Mouse (Mus musculus): ENCODE measurements around the gene Plekhh3. TPM values are rescaled to one million over a fixed set of nuclear protein-coding genes. Genes with fewer than 3 reads are reported as not detected.
A peak's percentile ranks its signal among the peaks of the same experiment; 100 is the strongest.

Gene Plekhh3
- polyA plus RNA-seq, 1 experiment from 2014 or later, result 6.2 TPM

- Histone ChIP-seq H3K9me3 (replicated peaks; ENCODE audit: control insufficient read depth, low read length) (no peaks in the 10 kb centered on the region), H3K4me1 (ENCODE audit: control insufficient read depth, insufficient read depth, low read length) (peaks cover 34% of the 10 kb centered on the region), H3K36me3 (ENCODE audit: control insufficient read depth, insufficient read depth, low read length) (no peaks in the 10 kb centered on the region), H3K27me3 (ENCODE audit: control insufficient read depth, insufficient read depth, low read length) (peaks cover 40% of the 10 kb centered on the region), H3K4me2 (peak overlapping the region; percentile 64), H3K9ac (ENCODE audit: low read depth, low read length) (no peak overlapping the region), H3K27ac (ENCODE audit: low read depth, low read length) (no peak overlapping the region), H3K4me3 (ENCODE audit: low read depth, low read length) (peak overlapping the region; percentile 38)
- no peak for ATAC-seq (replicated peaks; ENCODE audit: insufficient number of reproducible peaks, low FRiP score, low TSS enrichment)
- WGBS (ENCODE audit: insufficient replicate concordance), result 1% methylated on average over 25 of the region's 25 CpGs
Measured at GRCm38 (mm10) chr11:101176117-101176691, 5.1 kb upstream of the Plekhh3 start.

- Histone ChIP-seq H3K4me3 (ENCODE audit: low read depth, low read length) (peak overlapping the region; percentile 38), H3K9me3 (replicated peaks; ENCODE audit: control insufficient read depth, low read length) (no peaks in the 10 kb centered on the region), H3K9ac (ENCODE audit: low read depth, low read length) (no peak overlapping the region), H3K36me3 (ENCODE audit: control insufficient read depth, insufficient read depth, low read length) (no peaks in the 10 kb centered on the region), H3K4me2 (peak overlapping the region; percentile 64), H3K27me3 (ENCODE audit: control insufficient read depth, insufficient read depth, low read length) (peaks cover 40% of the 10 kb centered on the region), H3K4me1 (ENCODE audit: control insufficient read depth, insufficient read depth, low read length) (peaks cover 34% of the 10 kb centered on the region), H3K27ac (ENCODE audit: low read depth, low read length) (no peak overlapping the region)
- ATAC-seq (replicated peaks; ENCODE audit: insufficient number of reproducible peaks, low FRiP score, low TSS enrichment), result no peak
- WGBS (ENCODE audit: insufficient replicate concordance), result 13% methylated on average over 11 of the region's 11 CpGs
Measured at GRCm38 (mm10) chr11:101175636-101176116, 4.5 kb upstream of the Plekhh3 start.

GRCm38 (mm10) chr11:101174851-101175628 lies 3.9 kb upstream of the Plekhh3 start, which contains the start of gene Ccr10:
TSS of gene Ccr10 (minus strand) at chr11:101175443.
- no peak within 1 kb of the TSS for H3K27ac ChIP-seq (ENCODE audit: low read depth, low read length)
- no peaks in the 10 kb centered on the region for H3K36me3 ChIP-seq (ENCODE audit: control insufficient read depth, insufficient read depth, low read length)
- no peaks in the 10 kb centered on the region for H3K9me3 ChIP-seq (replicated peaks; ENCODE audit: control insufficient read depth, low read length)
- H3K27me3 ChIP-seq (ENCODE audit: control insufficient read depth, insufficient read depth, low read length), result peaks cover 43% of the 10 kb centered on the region
- H3K9ac ChIP-seq (ENCODE audit: low read depth, low read length), result peak within 1 kb of the TSS; percentile 18; the same call in 1 of the 2 replicates
- peak within 1 kb of the TSS; percentile 38 for H3K4me3 ChIP-seq (ENCODE audit: low read depth, low read length)
- peaks cover 40% of the 10 kb centered on the region for H3K4me1 ChIP-seq (ENCODE audit: control insufficient read depth, insufficient read depth, low read length)
- whole genome bisulfite sequencing (ENCODE audit: insufficient replicate concordance), result 33% methylated on average over 14 of the region's 14 CpGs
- peak within 1 kb of the TSS; percentile 71 for H3K4me2 ChIP-seq
- ATAC-seq (replicated peaks; ENCODE audit: insufficient number of reproducible peaks, low FRiP score, low TSS enrichment), result no peak

GRCm38 (mm10) chr11:101174389-101174745 lies 3.2 kb upstream of the Plekhh3 start:
- H3K4me1 ChIP-seq (ENCODE audit: control insufficient read depth, insufficient read depth, low read length), result peaks cover 45% of the 10 kb centered on the region
- no peak overlapping the region for H3K27ac ChIP-seq (ENCODE audit: low read depth, low read length)
- no peaks in the 10 kb centered on the region for H3K9me3 ChIP-seq (replicated peaks; ENCODE audit: control insufficient read depth, low read length)
- peak overlapping the region; percentile 34 for H3K4me3 ChIP-seq (ENCODE audit: low read depth, low read length)
- peak overlapping the region; percentile 71 for H3K4me2 ChIP-seq
- H3K27me3 ChIP-seq (ENCODE audit: control insufficient read depth, insufficient read depth, low read length), result peaks cover 47% of the 10 kb centered on the region
- H3K36me3 ChIP-seq (ENCODE audit: control insufficient read depth, insufficient read depth, low read length), result no peaks in the 10 kb centered on the region
- peak overlapping the region; percentile 18; the same call in 1 of the 2 replicates for H3K9ac ChIP-seq (ENCODE audit: low read depth, low read length)
- ATAC-seq (replicated peaks; ENCODE audit: insufficient number of reproducible peaks, low FRiP score, low TSS enrichment), result no peak
- WGBS (ENCODE audit: insufficient replicate concordance), result 38% methylated on average over 9 of the region's 9 CpGs

GRCm38 (mm10) chr11:101173631-101174388 lies 2.7 kb upstream of the Plekhh3 start:
- no peaks in the 10 kb centered on the region for H3K9me3 ChIP-seq (replicated peaks; ENCODE audit: control insufficient read depth, low read length)
- peaks cover 52% of the 10 kb centered on the region for H3K27me3 ChIP-seq (ENCODE audit: control insufficient read depth, insufficient read depth, low read length)
- peaks cover 50% of the 10 kb centered on the region for H3K4me1 ChIP-seq (ENCODE audit: control insufficient read depth, insufficient read depth, low read length)
- H3K9ac ChIP-seq (ENCODE audit: low read depth, low read length), result peak overlapping the region; percentile 65
- peak overlapping the region; percentile 34 for H3K4me3 ChIP-seq (ENCODE audit: low read depth, low read length)
- H3K27ac ChIP-seq (ENCODE audit: low read depth, low read length), result peak overlapping the region; percentile 25
- 3% methylated on average over 61 of the region's 61 CpGs for WGBS (ENCODE audit: insufficient replicate concordance)
- no peaks in the 10 kb centered on the region for H3K36me3 ChIP-seq (ENCODE audit: control insufficient read depth, insufficient read depth, low read length)
- peak overlapping the region; percentile 71 for H3K4me2 ChIP-seq
- peak; percentile 62; the same call in 1 of the 2 replicates for ATAC-seq (replicated peaks; ENCODE audit: insufficient number of reproducible peaks, low FRiP score, low TSS enrichment)

- Histone ChIP-seq H3K27me3 (ENCODE audit: control insufficient read depth, insufficient read depth, low read length) (peaks cover 51% of the 10 kb centered on the region), H3K4me3 (ENCODE audit: low read depth, low read length) (peak overlapping the region; percentile 34), H3K27ac (ENCODE audit: low read depth, low read length) (0 out of 2 replicates have a peak overlapping the region, but pooled peaks have one; percentile 25), H3K4me1 (ENCODE audit: control insufficient read depth, insufficient read depth, low read length) (peaks cover 52% of the 10 kb centered on the region), H3K4me2 (peak overlapping the region; percentile 71), H3K9ac (ENCODE audit: low read depth, low read length) (peak overlapping the region; percentile 65; the same call in 1 of the 2 replicates), H3K36me3 (ENCODE audit: control insufficient read depth, insufficient read depth, low read length) (no peaks in the 10 kb centered on the region), H3K9me3 (replicated peaks; ENCODE audit: control insufficient read depth, low read length) (no peaks in the 10 kb centered on the region)
- no peak for ATAC-seq (replicated peaks; ENCODE audit: insufficient number of reproducible peaks, low FRiP score, low TSS enrichment)
- WGBS (ENCODE audit: insufficient replicate concordance), result 10% methylated on average over 11 of the region's 11 CpGs
Measured at GRCm38 (mm10) chr11:101173112-101173511, 2.0 kb upstream of the Plekhh3 start.

- H3K4me2 ChIP-seq, result peak overlapping the region; percentile 97
- H3K9ac ChIP-seq (ENCODE audit: low read depth, low read length), result peak overlapping the region; percentile 66
- no peaks in the 10 kb centered on the region; the same call in 1 of the 2 replicates for H3K36me3 ChIP-seq (ENCODE audit: control insufficient read depth, insufficient read depth, low read length)
- 9% methylated on average over 5 of the region's 5 CpGs for WGBS (ENCODE audit: insufficient replicate concordance)
- H3K27ac ChIP-seq (ENCODE audit: low read depth, low read length), result peak overlapping the region; percentile 82
- H3K9me3 ChIP-seq (replicated peaks; ENCODE audit: control insufficient read depth, low read length), result no peaks in the 10 kb centered on the region
- H3K27me3 ChIP-seq (ENCODE audit: control insufficient read depth, insufficient read depth, low read length), result peaks cover 51% of the 10 kb centered on the region
- peaks cover 54% of the 10 kb centered on the region for H3K4me1 ChIP-seq (ENCODE audit: control insufficient read depth, insufficient read depth, low read length)
- ATAC-seq (replicated peaks; ENCODE audit: insufficient number of reproducible peaks, low FRiP score, low TSS enrichment), result no peak
- peak overlapping the region; percentile 57 for H3K4me3 ChIP-seq (ENCODE audit: low read depth, low read length)
Measured at GRCm38 (mm10) chr11:101172434-101172815, 1.3 kb upstream of the Plekhh3 start.

GRCm38 (mm10) chr11:101171721-101172433 lies 726 bp upstream of the Plekhh3 start:
- Histone ChIP-seq H3K4me3 (ENCODE audit: low read depth, low read length) (peak overlapping the region; percentile 57), H3K9me3 (replicated peaks; ENCODE audit: control insufficient read depth, low read length) (no peaks in the 10 kb centered on the region), H3K36me3 (ENCODE audit: control insufficient read depth, insufficient read depth, low read length) (peaks cover 3% of the 10 kb centered on the region; the same call in 1 of the 2 replicates), H3K27ac (ENCODE audit: low read depth, low read length) (peak overlapping the region; percentile 82), H3K9ac (ENCODE audit: low read depth, low read length) (peak overlapping the region; percentile 66), H3K27me3 (ENCODE audit: control insufficient read depth, insufficient read depth, low read length) (peaks cover 51% of the 10 kb centered on the region), H3K4me1 (ENCODE audit: control insufficient read depth, insufficient read depth, low read length) (peaks cover 54% of the 10 kb centered on the region), H3K4me2 (peak overlapping the region; percentile 97)
- no peak for ATAC-seq (replicated peaks; ENCODE audit: insufficient number of reproducible peaks, low FRiP score, low TSS enrichment)
- WGBS (ENCODE audit: insufficient replicate concordance), result under 1% methylated on average over 31 of the region's 31 CpGs

Measured in heart, embryonic 11.5 days (tissue).